Mouse (Mus musculus) layer of hippocampus, adult 18-20 months (tissue): ENCODE data around the gene Kdm6b. TPM values are rescaled to one million over a fixed set of nuclear protein-coding genes. Genes with fewer than 3 reads are reported as not detected.
"Not testable (repeated sequence)": the region's sequence is repeated elsewhere in the genome, so short reads cannot be mapped to it uniquely, and the experiment has no call there.

Experiments
- DNase-seq, 2 experiments: peaks; one replicate each; pipeline ENCODE4 v3.0.0; 2022; ENCODE audit warnings: low spot score in 2 of 2
- total RNA-seq, 2 experiments: library from RNA; stranded (reverse); gene quantifications; 2 replicates each; pipeline ENCODE4 v1.2.3; 2021

Kdm6b gene
- total RNA-seq, 2 experiments from 2014 or later, result 35.7 to 39.3 TPM

DNA sequence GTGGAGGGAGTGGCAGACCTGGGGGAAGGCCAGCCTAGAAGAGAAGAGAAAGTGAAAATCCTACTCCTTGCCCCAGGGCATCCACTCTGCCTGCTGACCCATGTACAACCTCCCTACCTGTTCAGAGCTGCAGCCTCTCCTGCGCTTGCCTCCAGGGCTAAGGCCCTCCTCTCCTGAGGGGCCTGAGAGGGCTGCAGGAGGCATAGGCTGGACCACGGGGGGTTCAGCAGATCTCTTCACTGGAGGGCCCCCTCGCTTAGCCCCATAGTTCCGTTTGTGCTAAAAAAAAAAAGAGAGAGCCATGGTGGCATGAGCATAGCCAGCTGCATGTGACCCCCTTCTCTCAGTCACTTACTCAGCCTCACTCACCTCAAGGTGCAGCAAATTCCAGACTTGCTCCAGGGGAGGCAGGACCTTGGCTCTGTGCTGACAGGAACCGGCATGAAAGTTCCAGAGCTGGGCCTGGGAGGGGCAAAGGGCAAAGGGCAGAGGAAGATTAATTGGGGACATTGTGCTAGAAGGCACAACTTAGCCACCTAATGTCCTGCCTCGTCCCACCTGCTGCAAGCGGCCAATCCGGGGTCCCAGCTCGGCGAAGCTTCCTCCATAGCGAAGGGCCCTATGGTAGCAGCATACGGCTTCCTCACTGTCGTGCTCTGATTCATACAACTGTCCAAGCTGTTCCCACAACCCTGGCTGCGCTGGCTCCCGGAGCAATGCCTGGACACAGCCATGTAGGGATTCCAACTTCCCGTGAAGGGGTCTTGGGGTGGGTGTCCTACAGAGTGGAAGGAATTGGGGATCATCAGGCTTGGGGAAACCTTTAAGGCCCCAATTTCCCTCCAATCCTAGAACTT lies 6.4 kb downstream of the Kdm6b start:
- DNase-seq, result no peak

DNA sequence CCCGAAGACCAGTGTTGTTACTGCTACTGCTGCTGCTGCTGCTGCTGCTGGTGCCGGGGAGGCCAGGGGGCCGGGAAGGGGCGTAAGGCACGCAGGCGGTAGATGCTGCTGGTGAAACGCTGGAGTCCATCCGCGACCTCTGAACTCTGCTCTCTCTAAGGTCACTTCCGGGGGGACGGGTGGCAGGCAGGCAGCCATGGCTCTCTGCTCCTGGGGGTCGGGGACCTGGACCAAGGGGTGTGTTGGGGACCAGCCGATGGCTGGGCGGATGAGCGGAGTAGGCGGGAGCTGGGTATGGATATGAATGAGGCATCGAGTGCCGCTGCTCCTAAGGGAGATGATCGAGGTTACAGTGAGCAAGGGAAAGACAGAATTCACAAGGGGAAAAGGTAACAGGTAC lies 7.2 kb downstream of the Kdm6b start:
- no peak for DNase-seq

DNA sequence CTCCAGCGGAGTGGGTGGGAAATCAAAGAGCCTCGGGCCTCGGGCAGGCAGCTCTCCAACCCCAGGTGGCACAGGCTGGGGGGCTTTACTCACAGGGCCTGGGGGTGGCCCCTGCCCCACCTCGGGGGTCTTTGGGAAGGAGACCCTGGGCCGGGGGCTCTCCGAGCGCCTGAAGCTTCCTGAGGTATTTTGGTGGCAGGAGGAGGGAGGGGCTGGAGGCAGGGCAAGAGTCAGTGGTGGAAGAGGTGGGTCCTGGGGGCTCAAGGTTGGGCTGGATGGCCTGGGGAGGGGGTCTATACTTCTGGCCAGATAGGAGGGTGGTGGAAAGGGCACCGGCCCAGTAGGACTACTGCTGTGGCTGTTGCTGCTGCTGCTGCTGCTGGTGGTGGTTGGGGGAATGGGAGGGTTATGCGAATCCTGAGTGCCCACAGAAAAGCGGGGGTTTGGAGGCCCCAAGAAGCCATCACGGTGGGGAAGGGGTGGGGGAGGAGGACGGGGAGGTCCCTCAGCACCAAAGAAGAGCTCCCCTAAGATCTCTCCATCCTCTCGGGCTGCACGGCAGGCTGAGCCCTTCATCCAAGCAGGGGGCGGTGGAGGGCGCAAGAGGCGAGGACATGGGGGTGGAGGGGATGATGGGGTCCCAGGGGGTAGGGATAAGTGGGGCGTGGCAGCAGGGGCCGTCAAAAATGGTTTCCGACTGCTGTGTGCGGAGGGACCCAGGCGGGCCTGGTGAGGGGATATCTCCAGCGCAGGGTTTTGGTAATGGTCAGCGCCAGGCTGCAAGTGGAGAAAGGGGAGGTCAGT lies 7.9 kb downstream of the Kdm6b start:
- no peak for DNase-seq

DNA sequence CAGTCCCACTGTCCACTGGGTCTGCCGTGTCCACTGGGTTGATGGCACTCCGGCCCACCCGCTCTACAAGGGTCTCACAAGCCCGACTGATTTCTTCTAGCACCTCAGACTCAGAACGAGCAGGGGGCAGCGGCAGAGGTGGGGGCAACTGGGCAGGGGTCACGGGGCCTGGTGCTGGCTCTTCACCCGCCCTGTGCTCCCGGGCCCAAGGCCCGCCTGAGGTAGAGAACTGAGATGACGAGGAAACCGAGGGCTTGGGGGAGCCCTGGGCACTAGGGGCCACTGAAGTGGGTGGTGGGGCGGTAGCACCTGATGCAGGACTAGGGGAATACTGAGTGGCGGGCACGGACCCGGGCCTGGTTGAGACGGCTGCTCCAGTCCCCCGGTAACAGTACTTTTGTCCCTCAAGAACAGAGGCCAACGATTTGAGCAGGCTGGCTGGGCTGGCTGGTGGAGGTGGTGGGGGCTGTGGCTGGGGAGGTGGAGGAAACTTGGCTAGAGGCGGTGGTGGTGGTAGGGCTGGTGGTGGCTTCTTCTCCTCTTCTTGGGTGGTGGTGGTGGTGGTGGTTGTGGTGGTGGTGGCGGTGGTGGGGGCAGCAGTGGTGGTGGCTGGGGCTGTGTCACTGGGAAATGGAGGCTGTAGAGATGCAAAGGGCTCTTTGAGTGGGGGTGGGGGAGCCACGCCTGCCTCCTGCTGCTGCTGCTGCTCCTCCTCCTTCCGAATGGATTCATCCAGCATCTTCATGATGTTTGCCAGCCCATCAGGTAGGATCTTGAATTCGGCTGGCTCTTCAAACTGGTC lies 8.7 kb downstream of the Kdm6b start:
- no peak for DNase-seq

DNA sequence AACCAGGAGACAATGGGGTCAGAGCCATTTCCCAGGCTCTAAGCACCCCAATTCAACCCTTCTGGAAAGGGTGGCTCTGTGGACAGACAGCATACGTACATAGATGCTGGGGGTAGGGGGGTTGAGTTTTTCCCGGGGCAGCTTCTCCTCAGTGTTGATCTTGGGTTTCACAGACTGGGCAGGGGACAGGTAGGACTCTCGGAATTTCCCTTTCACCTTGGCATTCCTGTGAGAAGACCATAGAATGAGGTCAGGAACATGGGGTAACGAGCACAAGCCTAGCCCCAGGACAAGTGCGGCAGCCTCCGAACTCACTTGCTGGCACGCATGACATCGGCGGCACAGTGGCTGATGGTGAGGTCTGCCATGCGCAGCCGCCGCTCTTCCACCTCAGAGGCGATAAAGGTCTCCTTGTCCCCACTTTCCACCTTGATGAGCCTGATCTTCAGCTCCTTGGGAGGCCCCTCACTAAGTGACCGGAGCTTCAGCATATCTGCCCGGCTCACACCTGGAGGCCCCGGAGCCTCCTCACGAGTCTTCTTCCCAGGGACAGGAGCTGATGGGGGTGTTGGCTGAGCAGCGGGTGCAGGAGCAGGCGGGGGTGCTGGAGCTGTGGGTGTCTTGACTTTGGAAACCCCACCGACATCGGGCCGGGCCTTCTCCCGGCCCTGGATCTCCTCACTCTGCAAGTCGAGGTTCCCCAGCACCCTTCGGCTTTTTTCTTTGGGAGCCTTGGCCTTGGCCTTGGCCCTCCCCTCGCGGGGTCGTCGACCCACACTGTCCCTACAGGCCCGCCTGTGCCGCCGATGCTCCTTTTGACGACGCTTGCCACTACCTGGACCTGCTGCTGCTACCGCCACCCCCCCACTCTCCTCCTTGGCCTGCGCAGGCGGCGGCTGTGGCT lies 9.5 kb downstream of the Kdm6b start:
- no peak for DNase-seq

DNA sequence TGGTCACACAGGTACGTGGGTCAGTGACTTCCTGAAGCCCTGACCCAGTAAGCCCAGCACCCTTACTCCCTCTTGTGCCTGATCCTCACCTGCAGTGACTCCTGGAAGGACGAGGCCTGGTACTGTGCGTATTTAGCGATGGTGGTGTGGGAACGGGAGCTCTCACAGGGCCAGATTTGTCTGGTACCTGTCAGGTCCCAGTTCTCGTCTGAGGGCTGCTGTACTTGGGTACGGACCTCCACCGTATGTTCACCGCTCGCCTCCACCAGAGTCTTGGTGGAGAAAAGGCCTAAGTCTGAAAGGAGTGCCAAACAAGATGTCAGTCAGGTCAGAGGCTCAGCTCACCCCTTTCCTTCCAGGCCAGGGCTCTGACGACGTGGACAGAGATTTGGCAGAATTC lies 11.5 kb downstream of the Kdm6b start:
- DNase-seq, result no peak

DNA sequence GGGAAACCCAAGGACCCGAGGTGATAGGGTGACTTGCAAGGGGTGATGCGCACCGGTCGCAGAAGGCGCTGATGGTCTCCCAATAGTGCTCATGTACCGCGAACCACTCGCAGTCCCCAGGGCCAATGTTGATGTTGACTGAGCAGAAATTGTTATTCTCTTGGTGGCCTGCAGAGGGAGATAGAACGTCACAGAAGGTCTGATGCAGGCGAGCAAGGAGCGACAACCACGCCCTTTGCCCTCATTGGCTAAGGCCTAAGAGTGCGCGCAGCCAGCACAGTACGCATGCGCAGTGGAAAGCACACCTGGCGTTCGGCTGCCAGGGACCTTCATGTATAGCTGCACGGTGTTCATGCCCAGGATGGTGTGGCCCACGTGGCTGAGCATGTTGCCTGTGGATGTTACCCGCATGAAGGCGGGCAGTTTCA lies 12.3 kb downstream of the Kdm6b start:
- DNase-seq, result peak; percentile 84 to 94

DNA sequence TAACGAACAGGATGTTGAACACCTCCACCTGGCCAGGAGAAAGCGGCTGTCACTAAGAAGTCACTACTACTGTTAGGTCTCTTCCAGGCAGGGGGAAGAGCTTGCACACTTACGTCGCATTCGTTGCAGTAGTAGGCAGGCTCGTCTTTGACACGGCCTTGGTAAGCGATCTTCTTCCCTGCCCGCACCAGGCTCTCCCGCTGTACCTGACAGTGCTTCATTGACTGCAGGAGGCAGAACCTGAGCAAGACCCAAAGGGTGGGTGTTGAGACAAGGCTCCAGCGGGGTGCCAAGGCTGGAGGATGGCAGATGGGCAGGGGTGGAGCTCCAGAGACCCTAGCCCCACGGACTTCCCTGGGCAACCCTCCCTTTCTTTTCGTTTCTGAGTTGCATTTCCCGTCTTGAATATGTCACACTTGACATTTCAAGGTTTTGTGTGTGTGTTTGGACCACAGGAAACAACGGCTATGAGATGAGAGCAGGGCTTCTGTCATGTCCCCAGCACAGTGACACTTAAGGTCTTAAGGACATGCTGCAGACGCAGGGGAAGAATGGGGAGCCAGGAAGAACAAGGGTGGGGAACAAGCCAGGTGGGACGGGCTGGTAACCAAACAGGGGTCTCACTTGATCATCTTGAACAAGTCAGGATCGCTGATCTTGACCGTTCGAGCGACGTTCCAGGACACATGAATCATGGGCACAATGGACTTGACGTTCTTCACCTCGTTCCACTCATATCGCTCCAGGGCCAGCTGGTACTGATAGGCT lies 13.2 kb downstream of the Kdm6b start:
- DNase-seq, result no peak

DNA sequence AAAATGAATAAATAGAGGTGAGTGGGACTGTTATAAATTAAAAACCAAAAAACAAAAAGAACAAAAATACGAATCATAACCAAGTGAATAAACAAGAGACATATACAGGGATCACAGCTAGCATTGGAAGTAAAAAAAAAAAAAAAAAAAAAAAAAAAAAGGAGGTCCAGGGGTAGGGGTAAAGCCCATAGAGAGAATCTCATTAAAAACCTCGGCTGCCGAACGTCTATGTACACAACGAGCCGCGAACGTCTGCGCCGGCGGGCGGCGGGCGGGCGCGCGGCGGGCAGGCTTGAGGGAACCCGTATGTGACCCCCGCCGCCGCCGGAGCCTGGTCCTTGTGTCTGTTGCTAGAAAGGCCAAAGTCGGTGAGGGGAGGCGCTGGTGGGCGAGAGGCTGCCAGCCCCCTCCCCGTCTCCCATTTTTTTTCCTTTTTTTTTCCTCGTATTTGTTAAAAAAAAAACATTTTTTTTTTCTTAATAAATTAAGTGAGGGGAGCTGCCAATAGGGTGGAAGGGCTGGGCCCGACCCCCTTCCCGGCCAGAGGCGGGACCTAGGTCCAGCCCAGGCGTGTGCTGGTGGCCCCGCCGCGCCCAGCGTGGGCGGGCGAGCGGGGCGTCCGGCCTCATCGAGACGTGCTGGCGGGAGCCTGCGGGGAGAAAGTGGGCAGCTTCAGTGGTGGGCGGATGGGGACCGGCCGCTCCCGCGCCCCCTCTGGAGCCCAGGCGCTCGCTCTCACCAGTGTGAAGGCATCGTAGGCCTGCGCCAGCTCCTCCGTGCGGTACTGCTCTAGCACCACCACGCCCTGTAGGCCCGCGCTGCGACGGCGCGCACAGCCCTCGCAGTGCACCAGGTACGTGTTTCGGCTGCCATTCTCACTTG lies 14.0 kb downstream of the Kdm6b start:
- no peak for DNase-seq

DNA sequence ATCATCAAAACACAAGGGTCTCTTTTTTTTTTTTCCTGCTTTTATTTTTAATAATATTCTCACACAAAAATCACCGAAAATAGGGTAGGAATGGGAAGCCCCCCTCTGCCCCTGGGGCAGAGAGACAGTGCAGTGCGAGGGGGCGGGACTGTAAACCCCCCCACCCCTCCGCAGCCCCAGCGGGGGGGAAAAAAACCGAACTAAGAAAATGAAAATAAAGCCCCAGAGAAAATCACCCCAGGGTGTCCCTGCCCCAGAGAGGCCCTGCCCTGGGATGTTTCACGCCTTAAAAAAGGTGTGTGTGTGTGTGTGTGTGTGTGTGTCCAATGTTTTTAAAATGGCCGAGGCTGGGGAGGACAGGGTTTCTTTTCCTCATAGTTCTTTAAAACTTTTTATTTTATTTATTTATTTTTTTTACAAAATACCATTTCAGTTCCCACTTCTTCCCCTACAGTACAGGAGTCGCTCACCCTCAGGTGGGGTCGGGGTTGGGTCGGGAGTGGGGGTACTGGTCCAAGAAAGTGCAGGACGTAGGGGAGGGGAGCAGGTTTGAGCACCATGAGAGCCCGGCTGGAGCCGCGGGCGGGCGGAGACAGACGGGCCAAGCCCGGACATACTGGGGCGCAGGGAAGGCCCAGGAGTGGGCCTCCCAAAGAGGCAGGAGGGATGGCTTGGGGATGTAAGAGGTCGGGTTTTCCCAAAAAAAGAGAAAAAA lies 14.8 kb downstream of the Kdm6b start:
- no peak for DNase-seq

DNA sequence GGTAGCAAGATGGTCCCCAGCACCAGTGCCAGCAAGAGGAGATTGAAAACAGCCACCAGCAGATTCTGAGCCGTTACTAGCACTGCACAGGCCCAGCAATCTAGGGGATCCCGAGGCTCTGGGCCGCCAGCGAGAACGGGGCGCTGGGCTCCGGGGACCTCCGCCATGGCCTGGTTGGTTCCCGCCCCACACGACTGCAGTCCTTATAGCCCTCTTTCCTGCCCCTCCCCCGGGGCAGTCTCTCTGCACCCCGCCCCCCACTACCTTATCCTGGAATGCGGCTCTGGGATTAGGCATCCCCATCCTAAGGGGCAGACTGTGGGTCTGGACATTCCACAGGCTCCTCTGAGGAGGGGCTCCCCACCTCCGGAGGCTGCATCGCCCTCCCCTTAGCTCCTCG lies 15.4 kb downstream of the Kdm6b start, which contains the start of gene Tmem88:
Tmem88 (minus strand) TSS at position 176 of the 400 bp plus-strand sequence.
- no peak for DNase-seq

DNA sequence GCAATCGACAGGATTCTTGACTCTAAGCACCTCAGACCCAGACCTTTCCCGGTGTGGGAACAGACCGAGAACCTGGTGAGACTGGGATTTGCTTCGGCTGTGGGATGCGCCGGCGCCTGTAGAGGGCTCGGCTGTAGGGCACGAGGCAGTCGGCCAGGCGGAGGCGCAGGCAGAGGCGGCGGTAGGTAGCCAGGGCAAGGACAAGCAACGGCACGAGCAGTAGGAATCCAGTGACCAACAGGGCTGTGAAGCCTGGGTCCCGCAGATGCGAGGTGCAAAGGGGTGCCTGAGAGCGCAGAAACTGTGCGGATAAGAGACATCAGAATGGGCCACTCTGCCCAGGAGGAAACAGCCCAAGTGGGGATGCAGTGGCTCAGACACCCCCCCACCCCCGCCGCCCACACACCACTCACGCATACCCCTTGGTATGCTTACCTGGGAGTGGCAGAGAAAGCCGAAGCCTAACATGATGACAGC lies 15.9 kb downstream of the Kdm6b start:
- DNase-seq, result no peak

DNA sequence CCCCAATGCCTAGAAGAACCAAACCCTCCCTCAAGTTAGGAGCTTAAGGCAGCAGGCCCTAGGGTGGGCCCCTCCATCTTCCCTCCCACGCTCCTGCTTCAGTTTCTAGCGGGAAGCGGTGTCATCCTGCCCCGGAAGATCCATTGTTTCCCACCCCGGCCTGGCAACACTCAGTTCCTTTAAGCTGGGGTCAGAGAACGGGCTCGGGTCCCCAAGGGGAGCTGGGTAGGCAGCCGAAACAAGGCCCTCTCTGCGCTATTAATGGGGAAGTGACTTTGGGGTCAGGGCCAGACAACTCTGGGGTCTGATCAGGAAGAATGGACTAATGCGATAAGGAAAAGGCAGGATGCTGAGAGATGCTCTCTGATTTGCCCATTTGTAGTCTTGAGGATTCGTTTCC lies 16.7 kb downstream of the Kdm6b start:
- DNase-seq, result no peak

DNA sequence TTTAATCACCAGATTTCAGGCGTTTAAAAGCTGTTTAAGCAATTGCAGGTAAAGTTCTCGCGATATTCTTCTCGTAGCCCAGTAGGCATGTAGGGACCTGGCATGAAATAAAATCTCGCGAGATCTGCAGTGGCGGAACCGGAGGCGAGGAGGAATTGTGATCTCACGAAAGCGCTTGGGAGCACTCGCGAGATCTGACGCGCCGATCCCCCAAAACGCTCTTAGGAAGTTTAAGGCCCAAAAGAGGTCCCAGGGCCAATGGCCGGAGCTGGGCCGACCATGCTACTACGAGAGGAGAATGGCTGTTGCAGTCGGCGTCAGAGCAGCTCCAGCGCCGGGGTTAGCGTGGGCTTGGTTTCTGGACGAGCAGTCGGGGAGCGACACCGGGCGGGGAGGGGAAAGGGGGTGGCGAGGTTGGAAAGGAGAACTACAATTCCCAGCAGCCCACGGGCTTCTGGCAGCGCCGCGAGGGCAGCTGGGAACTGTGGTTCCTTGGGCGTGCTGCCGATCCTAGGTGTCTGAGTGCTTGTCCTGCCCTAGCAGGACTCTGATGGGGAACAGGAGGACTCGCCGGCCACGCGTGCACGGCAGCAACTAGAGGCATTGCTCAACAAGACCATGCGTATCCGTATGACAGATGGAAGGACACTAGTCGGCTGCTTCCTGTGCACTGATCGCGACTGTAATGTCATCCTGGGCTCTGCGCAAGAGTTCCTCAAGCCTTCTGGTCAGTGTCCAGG lies 17.7 kb downstream of the Kdm6b start:
- peak; percentile 97 to 98 for DNase-seq

DNA sequence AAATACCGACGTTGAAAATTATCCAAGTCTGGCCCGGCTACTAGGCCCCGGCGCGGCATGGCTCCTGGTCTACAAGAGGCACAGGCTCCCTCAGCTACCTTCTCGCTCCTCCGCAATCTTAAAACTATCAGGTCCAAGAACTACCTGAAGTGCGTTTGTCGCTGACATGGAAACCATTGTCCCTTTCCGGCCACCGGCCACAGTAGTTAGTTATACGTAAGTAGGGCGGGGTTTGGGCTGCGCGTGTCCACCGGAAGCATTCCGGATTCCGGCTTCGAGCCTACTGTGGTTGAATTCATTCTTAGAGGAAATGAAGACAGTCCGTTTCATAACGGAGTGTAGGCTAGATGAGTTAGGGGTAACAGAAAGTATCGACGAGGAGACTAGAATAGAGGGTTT lies 18.2 kb downstream of the Kdm6b start, which contains the start of the genes Naa38 and Cyb5d1:
Naa38 (plus strand) TSS at position 253 of the 399 bp plus-strand sequence.
Cyb5d1 (minus strand) TSS at position 397 of the 399 bp plus-strand sequence.
- DNase-seq, result peak; percentile 91 to 97

DNA sequence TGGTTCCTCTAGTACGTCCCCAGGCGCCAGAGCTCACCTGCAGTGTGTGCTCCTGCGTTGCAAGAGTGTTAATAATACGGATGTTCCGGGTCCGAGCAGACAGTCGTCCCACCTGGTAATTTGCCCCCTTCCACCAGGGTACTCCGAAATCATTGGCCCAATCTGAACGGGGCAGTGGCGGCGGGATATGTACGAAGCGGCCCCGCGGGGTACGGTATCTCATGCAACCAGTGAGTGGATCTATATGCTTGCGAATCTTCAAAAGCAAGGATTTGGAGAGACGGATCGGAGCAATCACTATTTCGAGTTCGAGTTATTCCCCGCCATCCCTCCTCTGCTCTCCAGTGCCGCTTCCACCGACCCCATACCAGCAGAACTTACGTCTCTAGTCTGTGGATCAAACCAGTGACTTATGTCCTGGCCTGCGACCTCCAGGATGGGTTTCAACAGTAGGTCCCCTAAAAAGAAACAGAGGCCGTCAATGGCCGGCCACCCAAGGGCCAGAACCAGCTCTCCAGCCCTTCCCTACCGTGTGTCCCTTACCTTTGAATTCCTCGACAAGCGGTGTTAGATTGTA lies 18.8 kb downstream of the Kdm6b start:
- not testable (repeated sequence) for DNase-seq
